Mouse (Mus musculus): Measurements from ENCODE around the gene Maff. TPM values are rescaled to one million over a fixed set of nuclear protein-coding genes. Genes with fewer than 3 reads are reported as not detected.
A peak's percentile ranks its signal among the peaks of the same experiment; 100 is the strongest.

The Maff gene
- polyA plus RNA-seq, 1 experiment from 2014 or later: 0.97 TPM

GRCm38 (mm10) chr15:79368861-79369440 is 22.5 kb downstream of the Maff start:
- Histone ChIP-seq H3K36me3 (peaks cover 64% of the 10 kb centered on the region), H3K9ac (replicated peaks) (no peak overlapping the region)

GRCm38 (mm10) chr15:79369452-79370280 is 23.2 kb downstream of the Maff start:
- Histone ChIP-seq H3K4me2 (replicated peaks) (no peak overlapping the region), H3K9ac (replicated peaks) (no peak overlapping the region), H3K4me1 (0 out of 2 replicates have a peak, but pooled peaks cover 4% of the 10 kb centered on the region), H3K9me3 (no peaks in the 10 kb centered on the region), H3K4me3 (no peak overlapping the region), H3K27me3 (no peaks in the 10 kb centered on the region), H3K36me3 (peaks cover 60% of the 10 kb centered on the region), H3K27ac (replicated peaks) (no peak overlapping the region)
- 70% methylated on average over 15 of the region's 15 CpGs for WGBS
- no peak for ATAC-seq (ENCODE audit: low FRiP score, low read depth)

More at GRCm38 (mm10) chr15:79368861-79369440, 22.5 kb downstream of the Maff start:
- Histone ChIP-seq H3K4me2 (replicated peaks) (no peak overlapping the region), H3K9me3 (no peaks in the 10 kb centered on the region), H3K4me3 (no peak overlapping the region), H3K4me1 (0 out of 2 replicates have a peak, but pooled peaks cover 4% of the 10 kb centered on the region), H3K27ac (replicated peaks) (no peak overlapping the region; the same call in 1 of the 2 replicates), H3K27me3 (no peaks in the 10 kb centered on the region)
- 82% methylated on average over 8 of the region's 8 CpGs for WGBS
- ATAC-seq (ENCODE audit: low FRiP score, low read depth): no peak

DNA sequence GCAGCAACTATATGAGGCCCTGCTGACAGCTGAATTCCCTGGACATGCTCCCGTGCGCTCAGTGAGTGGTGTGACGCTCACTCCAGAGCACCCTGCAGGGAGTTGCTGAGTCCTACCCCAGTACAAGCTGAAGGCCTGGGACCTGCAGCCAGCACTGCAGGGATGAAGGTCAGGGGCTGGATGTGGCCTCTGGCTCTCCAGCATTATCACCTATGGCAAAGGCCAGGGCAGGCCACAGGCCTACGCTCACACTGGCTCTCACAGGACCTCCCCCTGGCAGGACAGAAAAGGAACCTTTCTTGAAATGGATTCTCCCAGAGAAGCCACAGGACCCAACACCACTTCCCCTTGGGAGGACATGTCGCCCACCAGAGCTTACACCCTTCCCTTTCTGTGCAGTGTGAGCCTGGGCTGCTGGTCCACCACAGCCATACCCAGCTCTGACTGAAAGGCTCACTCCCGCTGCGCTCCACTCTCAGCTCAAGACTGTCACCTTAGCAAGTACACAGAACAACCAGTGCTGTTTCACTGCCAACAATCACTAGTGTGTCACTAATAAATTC is 23.9 kb downstream of the Maff start:
- no peak overlapping the region for H3K27ac ChIP-seq (replicated peaks)
- H3K4me3 ChIP-seq: no peak overlapping the region
- no peaks in the 10 kb centered on the region for H3K9me3 ChIP-seq
- H3K9ac ChIP-seq (replicated peaks): no peak overlapping the region
- H3K27me3 ChIP-seq: no peaks in the 10 kb centered on the region
- no peak overlapping the region for H3K4me2 ChIP-seq (replicated peaks)
- H3K4me1 ChIP-seq: 0 out of 2 replicates have a peak, but pooled peaks cover 4% of the 10 kb centered on the region
- H3K36me3 ChIP-seq: peaks cover 62% of the 10 kb centered on the region
- ATAC-seq (ENCODE audit: low FRiP score, low read depth): no peak
- WGBS: 76% methylated on average over 7 of the region's 7 CpGs

DNA sequence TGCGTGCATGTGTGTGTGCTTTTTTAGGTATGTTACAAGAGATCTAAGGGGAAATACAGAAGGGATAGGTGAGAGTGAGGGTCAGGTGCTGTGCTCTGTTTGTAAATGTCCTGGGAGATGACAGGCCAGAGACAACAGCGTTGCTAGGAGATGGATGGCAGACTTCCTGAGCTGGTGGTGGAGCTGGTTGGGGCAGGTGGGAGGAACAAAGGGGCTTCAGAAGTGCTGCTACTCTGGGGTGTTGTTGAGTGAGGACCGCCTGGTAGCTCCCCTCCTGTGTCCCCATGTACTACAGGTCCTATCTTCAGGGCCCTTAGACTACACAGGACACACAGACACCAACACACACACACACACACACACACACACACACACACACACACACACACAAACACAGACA is 28.3 kb downstream of the Maff start:
- Histone ChIP-seq H3K4me3 (no peak overlapping the region), H3K9me3 (no peaks in the 10 kb centered on the region), H3K4me2 (replicated peaks) (no peak overlapping the region), H3K9ac (replicated peaks) (no peak overlapping the region), H3K36me3 (peaks cover 58% of the 10 kb centered on the region), H3K4me1 (no peaks in the 10 kb centered on the region), H3K27ac (replicated peaks) (0 out of 2 replicates have a peak overlapping the region, but pooled peaks have one; percentile 15), H3K27me3 (no peaks in the 10 kb centered on the region)
- no peak for ATAC-seq (ENCODE audit: low FRiP score, low read depth)
- 60% methylated on average over 3 of the region's 3 CpGs for WGBS

DNA sequence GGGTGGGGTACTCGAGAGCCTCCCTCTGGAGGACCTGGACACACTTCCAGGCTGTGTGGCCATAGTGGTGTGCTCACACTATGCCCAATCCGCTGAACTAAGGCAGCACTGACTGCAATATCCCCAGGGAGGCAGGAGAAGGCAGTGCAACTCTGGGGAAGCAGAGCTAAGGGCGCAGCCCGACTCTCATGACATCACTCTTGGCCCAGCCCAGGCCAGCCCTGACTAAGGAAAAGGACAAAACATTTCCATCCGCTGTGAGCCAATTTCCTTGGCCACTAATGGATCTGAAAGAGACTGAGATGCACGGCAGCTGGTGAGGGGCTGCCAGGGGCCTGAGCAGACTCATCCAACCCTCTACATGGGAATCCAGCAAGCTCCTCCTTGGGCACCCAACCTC is 31.3 kb downstream of the Maff start:
- WGBS: 86% methylated on average over 6 of the region's 6 CpGs
- ATAC-seq (ENCODE audit: low FRiP score, low read depth): no peak
- Histone ChIP-seq H3K36me3 (peaks cover 42% of the 10 kb centered on the region), H3K9me3 (no peaks in the 10 kb centered on the region), H3K4me3 (no peak overlapping the region), H3K4me2 (replicated peaks) (no peak overlapping the region), H3K27ac (replicated peaks) (no peak overlapping the region), H3K9ac (replicated peaks) (no peak overlapping the region), H3K4me1 (0 out of 2 replicates have a peak, but pooled peaks cover 3% of the 10 kb centered on the region), H3K27me3 (no peaks in the 10 kb centered on the region)

DNA sequence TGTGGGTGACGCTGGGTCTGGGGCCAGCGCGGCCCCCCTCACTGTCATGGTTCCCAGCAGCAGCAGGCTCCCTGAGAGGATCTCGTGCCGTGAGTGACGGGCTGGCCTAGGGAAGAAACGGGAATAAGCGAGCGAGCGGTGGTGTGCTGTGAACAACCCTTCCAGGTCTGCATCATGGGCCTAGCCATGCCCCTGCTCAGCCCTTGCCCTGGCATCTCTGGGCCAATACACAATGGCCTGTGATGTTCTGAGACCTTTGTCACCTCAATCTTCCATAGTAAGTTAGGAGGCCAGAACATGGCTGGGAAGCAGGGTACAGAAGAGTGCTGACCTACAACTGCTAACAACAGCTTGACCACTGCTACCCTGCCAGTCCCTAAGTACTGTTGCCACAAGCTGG is 32.2 kb downstream of the Maff start:
- H3K9ac ChIP-seq (replicated peaks): no peak overlapping the region
- no peak for ATAC-seq (ENCODE audit: low FRiP score, low read depth)
- H3K4me3 ChIP-seq: no peak overlapping the region
- no peaks in the 10 kb centered on the region for H3K9me3 ChIP-seq
- no peaks in the 10 kb centered on the region for H3K27me3 ChIP-seq
- H3K4me2 ChIP-seq (replicated peaks): no peak overlapping the region
- WGBS: 94% methylated on average over 10 of the region's 10 CpGs
- H3K4me1 ChIP-seq: 0 out of 2 replicates have a peak, but pooled peaks cover 3% of the 10 kb centered on the region
- peaks cover 40% of the 10 kb centered on the region for H3K36me3 ChIP-seq
- H3K27ac ChIP-seq (replicated peaks): no peak overlapping the region

DNA sequence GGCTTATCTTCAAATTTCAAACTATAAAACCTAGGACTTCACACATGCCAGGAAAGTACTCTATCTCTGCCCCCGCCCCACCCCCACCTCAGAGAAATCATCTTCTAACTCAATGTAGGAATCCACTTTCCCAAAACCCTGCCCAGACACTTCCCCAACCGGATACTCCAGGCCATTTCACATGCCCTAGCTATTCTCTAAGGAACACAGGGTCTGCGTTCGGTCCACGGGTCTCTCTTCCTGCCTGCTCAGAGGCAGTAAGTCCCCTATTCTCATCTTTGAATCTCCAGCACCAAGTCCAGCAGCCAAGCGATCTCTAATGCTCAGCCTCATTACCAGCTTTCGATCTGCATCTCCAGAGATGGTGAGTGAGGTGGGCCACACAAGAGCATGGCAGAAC is 33.2 kb downstream of the Maff start:
- Histone ChIP-seq H3K4me1 (0 out of 2 replicates have a peak, but pooled peaks cover 3% of the 10 kb centered on the region), H3K36me3 (peaks cover 39% of the 10 kb centered on the region), H3K9me3 (no peaks in the 10 kb centered on the region), H3K27me3 (no peaks in the 10 kb centered on the region), H3K27ac (replicated peaks) (no peak overlapping the region), H3K4me3 (no peak overlapping the region), H3K9ac (replicated peaks) (no peak overlapping the region), H3K4me2 (replicated peaks) (no peak overlapping the region)
- no peak for ATAC-seq (ENCODE audit: low FRiP score, low read depth)
- 92% methylated on average over 7 of the region's 7 CpGs for WGBS

DNA sequence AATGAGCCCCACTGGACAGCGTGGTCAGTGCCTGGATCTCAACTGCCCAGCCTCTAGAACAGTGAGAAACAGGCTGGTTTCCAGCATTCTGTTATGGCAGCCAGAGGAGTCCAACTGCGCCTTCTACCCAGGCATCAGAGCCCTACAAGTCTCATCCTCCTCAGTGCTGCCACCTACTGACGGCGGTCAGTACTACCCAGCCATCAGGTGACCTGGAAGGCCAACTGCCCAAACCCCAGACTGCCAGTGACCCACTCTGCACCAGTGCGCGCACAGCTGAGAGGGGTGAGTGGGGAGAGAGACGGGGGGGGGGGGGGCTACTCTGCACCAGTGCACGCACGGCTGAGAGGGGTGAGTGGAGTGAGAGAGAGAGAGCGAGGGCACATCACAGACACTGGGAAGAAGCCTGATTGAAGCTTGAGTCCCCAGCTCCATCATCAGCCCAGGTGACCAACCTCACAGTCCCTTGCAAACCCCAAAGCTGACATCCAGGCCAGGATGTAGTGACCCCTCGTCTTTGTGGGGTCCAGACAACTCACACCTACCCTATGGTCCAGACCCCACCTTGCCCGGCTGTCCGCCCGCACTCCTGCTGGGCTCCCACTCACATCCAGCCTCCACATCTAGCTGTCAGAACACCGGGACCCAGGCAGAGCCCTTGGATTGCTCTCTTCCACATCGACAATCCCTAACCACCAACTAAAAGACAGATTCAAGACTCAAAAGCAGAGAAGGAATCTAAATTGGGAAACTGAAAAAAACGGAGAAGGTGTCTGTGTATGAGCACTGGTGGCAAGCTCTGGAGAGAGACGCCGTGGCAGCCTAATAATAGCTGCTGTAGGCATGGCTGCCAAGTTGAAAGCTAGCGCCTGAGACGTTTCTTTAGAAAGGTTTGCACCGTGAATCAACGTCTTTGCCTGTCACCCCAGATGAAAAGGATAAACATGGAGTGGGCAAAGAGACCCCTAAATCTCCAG is 34.3 kb downstream of the Maff start:
- Histone ChIP-seq H3K27ac (replicated peaks) (no peak overlapping the region), H3K9me3 (no peaks in the 10 kb centered on the region), H3K36me3 (peaks cover 29% of the 10 kb centered on the region), H3K4me1 (0 out of 2 replicates have a peak, but pooled peaks cover 3% of the 10 kb centered on the region), H3K9ac (replicated peaks) (no peak overlapping the region), H3K4me3 (no peak overlapping the region), H3K27me3 (no peaks in the 10 kb centered on the region), H3K4me2 (replicated peaks) (no peak overlapping the region)
- ATAC-seq (ENCODE audit: low FRiP score, low read depth): no peak
- WGBS: 57% methylated on average over 21 of the region's 23 CpGs

GRCm38 (mm10) chr15:79381644-79382043 is 35.2 kb downstream of the Maff start:
- Histone ChIP-seq H3K27me3 (no peaks in the 10 kb centered on the region), H3K36me3 (peaks cover 20% of the 10 kb centered on the region), H3K9me3 (no peaks in the 10 kb centered on the region), H3K4me1 (0 out of 2 replicates have a peak, but pooled peaks cover 3% of the 10 kb centered on the region), H3K27ac (replicated peaks) (no peak overlapping the region), H3K4me2 (replicated peaks) (no peak overlapping the region), H3K4me3 (no peak overlapping the region), H3K9ac (replicated peaks) (no peak overlapping the region)
- no peak for ATAC-seq (ENCODE audit: low FRiP score, low read depth)
- 89% methylated on average over 9 of the region's 9 CpGs for WGBS

DNA sequence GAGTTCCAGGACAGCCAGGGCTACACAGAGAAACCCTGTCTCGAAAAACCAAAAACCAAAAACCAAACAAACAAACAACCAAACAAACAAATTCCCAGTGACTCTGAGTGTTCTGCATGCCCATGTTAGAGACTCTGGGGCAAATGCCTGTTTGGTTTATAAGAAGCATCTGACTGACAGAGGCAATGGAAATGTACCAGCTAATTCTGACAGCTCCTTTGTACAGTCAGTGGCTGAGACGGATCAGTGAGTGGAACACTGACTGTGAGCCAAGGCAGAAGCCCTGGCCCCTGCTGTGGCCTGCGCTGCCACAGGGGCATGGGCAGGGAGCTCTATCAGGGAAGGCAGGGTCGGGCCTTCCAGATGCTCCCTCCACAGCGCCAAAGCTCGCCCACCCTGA is 40.7 kb downstream of the Maff start:
- H3K9ac ChIP-seq (replicated peaks): no peak overlapping the region
- H3K4me1 ChIP-seq: peaks cover 5% of the 10 kb centered on the region; the same call in 1 of the 2 replicates
- no peak for ATAC-seq (ENCODE audit: low FRiP score, low read depth)
- H3K27me3 ChIP-seq: no peaks in the 10 kb centered on the region
- no peaks in the 10 kb centered on the region for H3K9me3 ChIP-seq
- 76% methylated on average over 6 of the region's 6 CpGs for WGBS
- H3K4me2 ChIP-seq (replicated peaks): no peak overlapping the region
- no peaks in the 10 kb centered on the region for H3K36me3 ChIP-seq
- H3K27ac ChIP-seq (replicated peaks): no peak overlapping the region
- no peak overlapping the region for H3K4me3 ChIP-seq

GRCm38 (mm10) chr15:79387611-79388010 is 41.2 kb downstream of the Maff start:
- H3K36me3 ChIP-seq: no peaks in the 10 kb centered on the region
- 90% methylated on average over 7 of the region's 7 CpGs for WGBS
- H3K4me1 ChIP-seq: peaks cover 10% of the 10 kb centered on the region
- H3K27me3 ChIP-seq: no peaks in the 10 kb centered on the region
- no peak for ATAC-seq (ENCODE audit: low FRiP score, low read depth)
- no peak overlapping the region for H3K27ac ChIP-seq (replicated peaks)
- H3K4me2 ChIP-seq (replicated peaks): no peak overlapping the region
- H3K9me3 ChIP-seq: no peaks in the 10 kb centered on the region
- no peak overlapping the region for H3K9ac ChIP-seq (replicated peaks)
- no peak overlapping the region for H3K4me3 ChIP-seq
